Mouse (Mus musculus): ENCODE results near the gene Tfcp2l1.
"Not testable (repeated sequence)": the region's sequence is repeated elsewhere in the genome, so short reads cannot be mapped to it uniquely, and the experiment has no call there.

Tfcp2l1 gene

GRCm38 (mm10) chr1:118627781-118628464 lies at the start of gene Tfcp2l1:
TSS of gene Tfcp2l1 (plus strand) at chr1:118627945.
- in situ Hi-C loops (cut with MboI, MseI), result no loop called here

- in situ Hi-C loops (cut with MboI, MseI), result no loop called here
Measured at GRCm38 (mm10) chr1:118580174-118580702, 47.5 kb upstream of the Tfcp2l1 start.

DNA sequence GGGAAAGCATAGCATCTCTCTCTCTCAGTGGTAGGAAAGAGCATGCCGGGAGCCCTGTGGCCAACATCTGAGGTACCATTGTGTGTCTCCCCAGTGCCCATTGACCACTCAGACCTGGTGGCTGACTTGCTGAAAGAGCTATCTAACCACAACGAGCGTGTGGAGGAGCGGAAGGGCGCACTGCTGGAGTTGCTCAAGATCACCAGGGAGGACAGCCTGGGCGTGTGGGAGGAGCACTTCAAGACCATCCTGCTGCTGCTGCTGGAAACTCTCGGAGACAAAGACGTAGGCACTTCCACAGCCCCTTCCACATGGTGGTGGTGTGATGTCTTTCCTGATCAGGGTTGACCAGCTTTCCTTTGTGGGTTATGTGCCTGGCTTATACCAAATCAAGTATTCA lies 46.6 kb upstream of the Tfcp2l1 start:
- in situ Hi-C loops (cut with MboI, MseI), result no loop called here

GRCm38 (mm10) chr1:118589721-118590120 lies 38.0 kb upstream of the Tfcp2l1 start:
- in situ Hi-C loops (cut with MboI, MseI), result no loop called here

GRCm38 (mm10) chr1:118592933-118593332 lies 34.8 kb upstream of the Tfcp2l1 start:
- in situ Hi-C loops (cut with MboI, MseI), result no loop called here

- in situ Hi-C loops (cut with MboI, MseI), result no loop called here
Measured at GRCm38 (mm10) chr1:118595395-118595794, 32.4 kb upstream of the Tfcp2l1 start.

- in situ Hi-C loops (cut with MboI, MseI), result no loop called here
Measured at GRCm38 (mm10) chr1:118597475-118598213, 30.1 kb upstream of the Tfcp2l1 start.

DNA sequence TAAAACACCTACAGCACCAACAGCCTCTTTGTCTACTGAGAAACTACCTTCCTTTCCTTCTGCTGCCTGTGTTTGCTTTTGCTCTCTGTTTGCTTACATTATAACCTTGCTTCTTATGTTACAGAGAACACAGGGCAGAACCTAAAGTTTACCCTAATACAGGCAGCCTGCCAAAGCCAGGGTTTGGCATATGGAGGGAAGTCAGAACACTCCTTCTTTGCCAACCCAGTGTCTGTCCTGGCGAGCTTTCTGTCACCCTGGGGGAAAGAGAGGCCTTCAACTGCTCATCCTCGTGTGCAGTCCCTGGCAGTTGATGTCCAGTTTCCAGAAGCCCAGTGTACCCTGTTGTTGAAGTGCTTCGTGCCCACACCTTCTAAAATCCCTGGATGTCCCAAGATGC lies 29.4 kb upstream of the Tfcp2l1 start:
- in situ Hi-C loops (cut with MboI, MseI), result no loop called here

- in situ Hi-C loops (cut with MboI, MseI), result no loop called here
Measured at GRCm38 (mm10) chr1:118613631-118614183, 14.0 kb upstream of the Tfcp2l1 start.

- in situ Hi-C loops (cut with MboI, MseI), result not testable (repeated sequence)
Measured at GRCm38 (mm10) chr1:118621055-118621454, 6.7 kb upstream of the Tfcp2l1 start.

DNA sequence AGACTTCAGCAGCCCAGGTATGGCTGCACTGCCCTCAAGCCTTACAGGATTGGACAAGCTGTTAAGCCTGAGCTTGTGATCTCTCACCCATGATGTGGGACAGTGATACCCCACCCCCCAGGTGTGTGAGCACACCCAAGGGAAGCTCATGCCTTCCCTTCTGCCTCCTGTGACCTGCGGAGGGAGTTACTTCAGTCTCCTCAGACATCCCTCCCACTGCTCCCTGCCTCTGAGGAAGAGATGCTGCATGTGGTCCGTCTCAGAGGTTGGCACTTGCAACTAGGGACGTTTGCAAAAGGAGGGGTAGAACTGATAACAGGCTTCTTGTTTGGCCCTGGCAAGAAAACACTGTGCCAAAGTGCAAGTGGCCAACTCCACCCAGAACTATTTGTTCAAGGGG lies 4.9 kb upstream of the Tfcp2l1 start:
- in situ Hi-C loops (cut with MboI, MseI), result no loop called here

- in situ Hi-C loops (cut with MboI, MseI), result no loop called here
Measured at GRCm38 (mm10) chr1:118625461-118625860, 2.3 kb upstream of the Tfcp2l1 start.

DNA sequence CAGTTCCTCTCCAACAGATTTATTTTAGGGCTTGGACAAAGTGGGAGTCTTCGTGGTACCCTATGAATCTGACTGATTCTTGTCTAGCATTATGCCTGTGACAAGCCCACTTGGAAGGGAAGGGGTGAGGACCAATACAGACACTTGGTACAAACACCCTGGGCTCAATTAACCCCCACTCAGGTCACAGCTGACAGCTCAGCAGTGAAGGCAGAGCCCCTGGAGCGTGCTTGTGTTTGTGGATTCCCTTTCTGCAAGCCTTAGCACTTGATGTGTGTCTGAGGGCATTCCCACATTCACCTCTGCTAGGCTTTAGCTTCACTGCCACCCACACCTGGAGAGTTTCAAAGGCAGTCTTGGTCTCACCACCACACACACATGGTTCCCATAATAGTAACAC lies 1.8 kb upstream of the Tfcp2l1 start:
- in situ Hi-C loops (cut with MboI, MseI), result no loop called here

DNA sequence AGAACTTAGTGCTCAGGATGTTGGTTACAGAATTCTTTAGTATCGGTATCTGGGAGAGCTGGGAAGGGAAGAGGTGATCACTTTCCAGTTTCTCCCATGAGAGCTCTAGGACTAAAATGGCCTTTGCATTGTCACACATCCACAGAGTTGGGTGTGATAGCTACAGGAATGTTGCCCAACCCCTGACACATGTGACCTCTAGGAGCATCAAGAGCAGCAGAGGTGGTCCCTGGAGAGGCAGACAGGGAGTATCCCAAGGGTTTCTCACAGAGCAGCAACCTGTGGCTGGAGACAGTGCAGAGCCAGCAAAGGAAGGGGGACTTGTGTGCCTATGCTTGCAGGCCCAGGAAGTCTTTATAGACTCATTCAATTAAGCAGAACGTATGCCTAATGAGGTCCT lies 1.3 kb upstream of the Tfcp2l1 start:
- in situ Hi-C loops (cut with MboI, MseI), result no loop called here

DNA sequence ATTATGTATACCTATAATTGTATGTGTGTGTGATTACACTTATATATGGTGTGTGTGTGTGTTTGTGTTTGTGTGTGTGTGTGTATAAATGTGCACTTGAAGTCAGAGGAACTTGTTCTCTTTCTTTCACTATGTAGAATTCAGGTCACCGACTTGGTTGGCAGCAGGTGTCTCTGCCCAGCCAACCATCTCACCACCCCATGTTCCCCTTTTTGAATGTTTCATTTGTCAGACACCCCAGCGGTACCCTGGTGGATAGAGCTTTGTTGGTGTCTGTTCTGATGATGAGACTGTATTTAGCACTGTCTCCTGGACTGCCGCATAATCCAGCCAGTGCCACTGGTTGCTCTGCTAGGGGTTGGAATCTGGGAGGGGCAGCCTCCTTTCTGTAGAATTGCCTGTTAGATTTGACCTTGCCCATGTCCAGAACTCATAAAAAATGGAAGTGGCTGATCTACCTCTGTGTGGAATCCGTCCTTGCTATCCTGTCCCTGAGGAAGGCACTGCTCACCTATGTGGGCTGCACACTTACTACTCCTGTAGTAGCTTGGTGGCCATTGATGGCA lies 5.8 kb downstream of the Tfcp2l1 start:
- in situ Hi-C loops (cut with MboI, MseI), result no loop called here

DNA sequence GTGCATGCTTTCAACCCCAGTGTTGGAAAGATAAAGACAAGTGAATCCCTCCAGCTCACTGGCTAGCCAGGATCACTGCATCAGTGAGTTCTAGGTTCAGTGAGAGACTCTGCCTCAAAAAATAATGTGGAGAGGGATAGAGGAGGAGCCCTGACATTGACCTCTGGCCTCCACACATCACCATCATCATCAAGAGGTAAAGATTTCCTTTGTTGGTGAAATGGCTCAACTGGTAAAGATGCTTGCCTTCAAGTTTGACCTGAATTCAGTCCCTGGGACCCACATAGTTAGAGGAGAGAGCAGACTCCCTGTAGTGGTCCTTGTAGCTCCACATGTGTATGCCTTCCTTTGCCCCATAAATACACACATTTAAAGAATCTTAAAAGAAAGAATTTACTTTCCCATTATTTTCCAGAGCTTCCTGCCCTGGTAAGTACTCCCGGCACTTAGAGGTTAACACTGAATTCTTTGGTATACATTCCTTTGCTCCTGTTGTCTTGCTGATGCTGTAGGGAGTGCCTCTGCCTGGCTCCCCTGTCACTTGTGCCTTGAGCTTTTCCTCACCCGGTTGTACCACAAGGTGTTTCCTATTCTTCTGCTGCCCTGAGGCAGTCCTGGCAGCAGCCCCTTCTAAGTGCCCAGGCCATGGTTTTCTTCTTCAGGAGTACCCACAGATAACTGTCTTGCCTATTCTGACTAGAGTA lies 14.7 kb downstream of the Tfcp2l1 start:
- in situ Hi-C loops (cut with MboI, MseI), result no loop called here

GRCm38 (mm10) chr1:118643138-118643979 lies 15.6 kb downstream of the Tfcp2l1 start:
- in situ Hi-C loops (cut with MboI, MseI), result no loop called here

DNA sequence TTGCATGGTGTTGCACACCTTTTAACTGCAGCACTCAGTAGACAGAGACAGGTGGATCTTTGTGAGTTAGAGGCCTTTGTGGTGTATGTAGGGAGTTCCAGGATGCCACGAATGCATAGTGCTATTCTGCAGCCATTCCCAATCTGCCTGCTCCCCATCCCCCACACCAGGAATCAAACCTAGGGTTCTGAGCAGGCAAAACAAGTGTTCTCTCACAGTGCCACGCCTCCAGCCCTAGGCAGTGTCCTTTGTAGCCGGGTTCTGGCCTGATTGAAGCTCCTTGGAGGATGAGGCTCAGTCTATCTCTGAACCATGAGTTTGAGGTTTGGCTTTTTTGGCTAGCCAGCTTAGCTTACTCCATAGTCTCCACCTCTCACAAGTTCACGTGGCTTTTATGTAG lies 18.0 kb downstream of the Tfcp2l1 start:
- in situ Hi-C loops (cut with MboI, MseI), result no loop called here

GRCm38 (mm10) chr1:118648015-118648414 lies 20.3 kb downstream of the Tfcp2l1 start:
- in situ Hi-C loops (cut with MboI, MseI), result no loop called here

GRCm38 (mm10) chr1:118649933-118650770 lies 22.4 kb downstream of the Tfcp2l1 start:
- in situ Hi-C loops (cut with MboI, MseI), result no loop called here

All from T-helper 1 cell (primary cell).